Comparison of ENCODE assay signal across 18 mouse cellular contexts in the genomic region with DNA sequence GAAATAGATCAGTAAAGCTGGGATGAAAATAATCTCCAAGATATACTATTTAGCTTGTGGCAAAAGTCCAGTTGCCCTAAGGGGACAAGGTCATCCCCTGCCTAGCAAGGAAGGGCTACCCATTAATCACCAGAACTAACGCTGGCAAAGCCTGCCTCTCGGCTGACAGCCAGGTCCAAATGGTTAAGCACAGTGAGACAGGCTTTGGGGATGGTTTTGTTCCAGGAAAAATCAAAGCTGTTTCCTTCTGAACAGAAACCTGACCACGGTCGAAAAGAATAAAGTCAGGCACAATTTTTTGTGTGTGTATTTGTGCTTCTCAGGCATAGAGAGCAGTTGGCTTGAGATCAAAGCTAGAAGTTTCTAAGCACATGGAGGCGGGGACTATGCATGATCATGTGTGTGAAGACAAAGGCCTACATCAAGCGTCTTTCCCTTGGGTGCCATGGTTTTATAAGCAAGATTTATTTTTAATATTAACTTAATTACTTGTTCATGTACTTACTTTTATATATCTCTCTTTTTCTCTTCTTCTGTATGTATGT.
DNase-seq lines count a peak whose midpoint lies in the region; ATAC-seq and TF ChIP-seq lines count a peak whose summit lies in the region.
"Had no signal": no experiment of that assay in that cellular context is flagged by ENCODE, and none has a peak within 500 bp of the region (broad histone marks: within the 10 kb centered on the region; RNA-seq: fewer than 3 reads in every experiment).

No protein-coding gene starts in this region.

- no peaks in the 10 kb centered on the region for H3K4me1 ChIP-seq in forebrain, postnatal 0 days (ENCODE audit: insufficient read depth)
- 0 out of 2 replicates have a peak, but pooled peaks cover 3% of the 10 kb centered on the region for H3K4me1 ChIP-seq in forebrain, embryonic 15.5 days
- H3K4me1 ChIP-seq in lung, postnatal 0 days (ENCODE audit: insufficient read depth, low read depth, low read length): no peaks in the 10 kb centered on the region; the same call in 1 of the 2 replicates
- H3K4me1 ChIP-seq in kidney, postnatal 0 days (replicated peaks; ENCODE audit: insufficient read depth, low read length): no peaks in the 10 kb centered on the region
- H3K4me1 ChIP-seq: heart, embryonic 10.5 days; neural tube, embryonic 13.5 days had no signal

- DNase-seq in forebrain, postnatal 0 days: peak; percentile 41
- DNase-seq in lung, postnatal 0 days (ENCODE audit: low spot score): peak; percentile 19
- no peak for DNase-seq in lung, postnatal 14 days
- DNase-seq in adrenal gland, adult 8-10 months: peak; percentile 78
- DNase-seq in kidney, postnatal 0 days (ENCODE audit: low spot score): peak; percentile 59
- no peak for DNase-seq in right cerebral cortex, adult 2 months (ENCODE audit: low spot score in 2 of 2)
- DNase-seq in retina, embryonic 14.5 days (ENCODE audit: low spot score): no peak
- DNase-seq: heart, postnatal 36 days; lung, postnatal 10 days; right cerebral cortex, postnatal 25 days; thymus, postnatal 4 days had no signal

- H3K9me3 ChIP-seq in forebrain, postnatal 0 days (ENCODE audit: low read length): no peaks in the 10 kb centered on the region
- no peaks in the 10 kb centered on the region for H3K9me3 ChIP-seq in forebrain, embryonic 15.5 days
- no peaks in the 10 kb centered on the region for H3K9me3 ChIP-seq in lung, postnatal 0 days (ENCODE audit: low read length)
- no peaks in the 10 kb centered on the region for H3K9me3 ChIP-seq in kidney, postnatal 0 days (replicated peaks; ENCODE audit: low read length)
- H3K9me3 ChIP-seq: heart, embryonic 10.5 days; midbrain, embryonic 13.5 days; neural tube, embryonic 13.5 days had no signal

- H3K36me3 ChIP-seq in forebrain, postnatal 0 days (ENCODE audit: insufficient read depth): no peaks in the 10 kb centered on the region
- no peaks in the 10 kb centered on the region for H3K36me3 ChIP-seq in forebrain, embryonic 15.5 days
- H3K36me3 ChIP-seq in lung, postnatal 0 days (ENCODE audit: insufficient read depth, low read length): no peaks in the 10 kb centered on the region
- H3K36me3 ChIP-seq in kidney, postnatal 0 days (ENCODE audit: insufficient read depth, low read length): no peaks in the 10 kb centered on the region
- H3K36me3 ChIP-seq: heart, embryonic 10.5 days; midbrain, embryonic 13.5 days; neural tube, embryonic 13.5 days had no signal

- no peak overlapping the region for H3K27ac ChIP-seq in forebrain, postnatal 0 days (ENCODE audit: low read depth, low read length)
- no peak overlapping the region for H3K27ac ChIP-seq in forebrain, embryonic 15.5 days (replicated peaks)
- no peak overlapping the region for H3K27ac ChIP-seq in lung, postnatal 0 days (ENCODE audit: low read length)
- no peak overlapping the region for H3K27ac ChIP-seq in kidney, postnatal 0 days
- H3K27ac ChIP-seq: heart, embryonic 10.5 days; midbrain, embryonic 13.5 days; neural tube, embryonic 13.5 days; stomach, postnatal 0 days had no signal

- no peak for ATAC-seq in forebrain, postnatal 0 days
- no peak for ATAC-seq in forebrain, embryonic 15.5 days (replicated peaks)
- no peak for ATAC-seq in lung, postnatal 0 days
- ATAC-seq in kidney, postnatal 0 days (replicated peaks; ENCODE audit: low FRiP score, low read depth): no peak
- ATAC-seq: intestine, embryonic 16.5 days; midbrain, embryonic 13.5 days had no signal

- no peaks in the 10 kb centered on the region for H3K27me3 ChIP-seq in forebrain, postnatal 0 days (ENCODE audit: insufficient read depth, low read length)
- H3K27me3 ChIP-seq in forebrain, embryonic 15.5 days: no peaks in the 10 kb centered on the region
- H3K27me3 ChIP-seq in lung, postnatal 0 days (replicated peaks; ENCODE audit: insufficient read depth, low read length): no peaks in the 10 kb centered on the region
- H3K27me3 ChIP-seq in kidney, postnatal 0 days (ENCODE audit: insufficient read depth, low read length): no peaks in the 10 kb centered on the region
- H3K27me3 ChIP-seq: midbrain, embryonic 13.5 days; neural tube, embryonic 13.5 days had no signal

- H3K9ac ChIP-seq in forebrain, postnatal 0 days: no peak overlapping the region
- no peak overlapping the region for H3K9ac ChIP-seq in forebrain, embryonic 15.5 days (replicated peaks)
- no peak overlapping the region for H3K9ac ChIP-seq in lung, postnatal 0 days (replicated peaks; ENCODE audit: low read depth)
- no peak overlapping the region for H3K9ac ChIP-seq in kidney, postnatal 0 days (ENCODE audit: low read depth, low read length)
- H3K9ac ChIP-seq: midbrain, embryonic 13.5 days; neural tube, embryonic 13.5 days had no signal

- H3K4me3 ChIP-seq in forebrain, postnatal 0 days (ENCODE audit: low read depth, low read length): no peak overlapping the region
- no peak overlapping the region for H3K4me3 ChIP-seq in forebrain, embryonic 15.5 days
- no peak overlapping the region for H3K4me3 ChIP-seq in lung, postnatal 0 days (ENCODE audit: low read depth, low read length)
- H3K4me3 ChIP-seq in kidney, postnatal 0 days (replicated peaks; ENCODE audit: low read depth, low read length): no peak overlapping the region
- H3K4me3 ChIP-seq: erythroblast, embryonic 14.5 days; heart, embryonic 10.5 days; midbrain, embryonic 13.5 days; neural tube, embryonic 13.5 days had no signal

- no peak for TF ChIP-seq CTCF in forebrain, postnatal 0 days (IDR thresholded peaks at IDR 0.05; ENCODE audit: low read depth)
- TF ChIP-seq CTCF in lung, postnatal 0 days (IDR thresholded peaks at IDR 0.05): no peak
- no peak for TF ChIP-seq CTCF in kidney, postnatal 0 days (IDR thresholded peaks at IDR 0.05; ENCODE audit: low read depth)

- 38% methylated on average over 6 of the region's 6 CpGs for WGBS in forebrain, postnatal 0 days
- WGBS in forebrain, embryonic 15.5 days: 54% methylated on average over 6 of the region's 6 CpGs
- WGBS in lung, postnatal 0 days: 45% methylated on average over 6 of the region's 6 CpGs
- 43% methylated on average over 6 of the region's 6 CpGs for WGBS in kidney, postnatal 0 days

- no peak overlapping the region for H3K4me2 ChIP-seq in forebrain, postnatal 0 days (ENCODE audit: low read depth)
- H3K4me2 ChIP-seq in forebrain, embryonic 15.5 days (replicated peaks): no peak overlapping the region
- H3K4me2 ChIP-seq in lung, postnatal 0 days (replicated peaks; ENCODE audit: low read depth, low read length): no peak overlapping the region
- no peak overlapping the region for H3K4me2 ChIP-seq in kidney, postnatal 0 days (ENCODE audit: low read length)
- H3K4me2 ChIP-seq: midbrain, embryonic 13.5 days; neural tube, embryonic 13.5 days had no signal

- TF ChIP-seq EP300 in lung, postnatal 0 days (IDR thresholded peaks at IDR 0.05): no peak

Comparison
In these comparisons a context has a peak if more than half of its experiments do, and no peak if none do; other contexts are left out.
1. DNase-seq: peak in forebrain, postnatal 0 days (single experiment), lung, postnatal 0 days (single experiment), adrenal gland, adult 8-10 months (single experiment) and kidney, postnatal 0 days (single experiment); none in lung, postnatal 14 days (single experiment), right cerebral cortex, adult 2 months (0 of 2) and retina, embryonic 14.5 days (single experiment).